Mouse (Mus musculus) c-Kit-positive CD71-positive TER-119-negative erythroid progenitor cells, embryonic 14.5 days (primary cell): ENCODE data around the gene Eda2r.

ENCODE experiments used
- DNase-seq: peaks from one replicate; pipeline ENCODE4 v3.0.0-alpha.2; 2013; ENCODE audit warnings: low read depth

Eda2r gene

GRCm38 (mm10) chrX:97377065-97377421, at the start of gene Eda2r:
Eda2r (minus strand) TSS chrX:97377216.
- DNase-seq: peak; percentile 32

GRCm38 (mm10) chrX:97397872-97398271, 20.9 kb upstream of the Eda2r start:
- DNase-seq: no peak

- DNase-seq: no peak
Measured at GRCm38 (mm10) chrX:97378076-97378475, 1.1 kb upstream of the Eda2r start.

GRCm38 (mm10) chrX:97376321-97377064, 523 bp downstream of the Eda2r start:
- DNase-seq: no peak

GRCm38 (mm10) chrX:97372826-97373225, 4.2 kb downstream of the Eda2r start:
- DNase-seq: no peak

- no peak for DNase-seq
Measured at GRCm38 (mm10) chrX:97369206-97369605, 7.8 kb downstream of the Eda2r start.

GRCm38 (mm10) chrX:97368741-97369140, 8.3 kb downstream of the Eda2r start:
- DNase-seq: no peak

- DNase-seq: no peak
Measured at GRCm38 (mm10) chrX:97360919-97361318, 16.1 kb downstream of the Eda2r start.

- DNase-seq: no peak
Measured at GRCm38 (mm10) chrX:97327891-97328290, 49.1 kb downstream of the Eda2r start.
